Mouse (Mus musculus) ES-E14 (cell line): ENCODE results near the gene Etfa.

Source experiments
- CHD2 ChIP-seq: IDR thresholded peaks from 2 replicates; pipeline ENCODE4 v1.6.1; 2014; ENCODE audit warnings: mild to moderate bottlenecking, low read depth, low read length, inconsistent platforms
- MAFK ChIP-seq: IDR thresholded peaks from 2 replicates; pipeline ENCODE4 v1.6.1; 2014; ENCODE audit warnings: mild to moderate bottlenecking, low read depth, low read length, inconsistent platforms; ENCODE audit not compliant: insufficient read depth
- ZC3H11A ChIP-seq: IDR thresholded peaks from 2 replicates; pipeline ENCODE4 v1.6.1; 2012; ENCODE audit warnings: low read depth, mild to moderate bottlenecking, inconsistent platforms, low read length, borderline replicate concordance

DNA sequence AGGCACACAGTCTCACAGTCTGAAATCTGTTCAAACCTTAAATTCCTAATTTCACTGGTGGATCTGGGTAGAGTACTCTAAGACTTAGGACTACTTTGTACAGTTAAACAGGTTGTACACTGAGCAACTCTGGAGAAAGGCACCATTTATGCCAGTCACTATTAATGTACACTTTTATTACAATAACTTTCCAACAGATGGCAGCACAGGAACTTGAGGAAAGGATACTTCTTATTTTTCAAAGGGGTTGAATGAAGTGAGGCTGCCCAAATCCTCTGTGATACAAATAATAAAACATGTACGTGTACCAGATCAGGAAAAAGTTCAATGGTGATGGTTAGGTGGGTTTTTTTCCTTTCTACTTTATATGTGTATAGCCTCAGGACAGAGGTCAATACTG is 43.6 kb downstream of the Etfa start:
- TF ChIP-seq CHD2 (no peak), ZC3H11A (no peak), MAFK (no peak)
